Mouse (Mus musculus): ENCODE data around the gene Cd99l2. TPM values are rescaled to one million over a fixed set of nuclear protein-coding genes. Genes with fewer than 3 reads are reported as not detected.

The Cd99l2 gene
- polyA plus RNA-seq, 1 experiment = 23.8 TPM

- Histone ChIP-seq H3K27ac (ENCODE audit: insufficient read depth, low read depth, low read length) (no peak overlapping the region), H3K4me3 (ENCODE audit: insufficient read depth, low read length) (no peak overlapping the region), H3K4me1 (ENCODE audit: control insufficient read depth, insufficient read depth, low read length) (peaks cover 6% of the 10 kb centered on the region; the same call in 1 of the 2 replicates)
- TF ChIP-seq CTCF (IDR thresholded peaks at IDR 0.05; ENCODE audit: low read depth, low read length) (no peak), POLR2A (IDR thresholded peaks at IDR 0.05; ENCODE audit: borderline replicate concordance, low read depth, low read length) (no peak)
Measured at GRCm38 (mm10) chrX:71396326-71396725, 96.3 kb downstream of the Cd99l2 start.

GRCm38 (mm10) chrX:71381571-71381970 is 111.1 kb downstream of the Cd99l2 start:
- H3K4me1 ChIP-seq (ENCODE audit: control insufficient read depth, insufficient read depth, low read length) = no peaks in the 10 kb centered on the region
- H3K4me3 ChIP-seq (ENCODE audit: insufficient read depth, low read length) = no peak overlapping the region
- TF ChIP-seq POLR2A (IDR thresholded peaks at IDR 0.05; ENCODE audit: borderline replicate concordance, low read depth, low read length) (no peak), CTCF (IDR thresholded peaks at IDR 0.05; ENCODE audit: low read depth, low read length) (no peak)
- H3K27ac ChIP-seq (ENCODE audit: insufficient read depth, low read depth, low read length) = no peak overlapping the region

DNA sequence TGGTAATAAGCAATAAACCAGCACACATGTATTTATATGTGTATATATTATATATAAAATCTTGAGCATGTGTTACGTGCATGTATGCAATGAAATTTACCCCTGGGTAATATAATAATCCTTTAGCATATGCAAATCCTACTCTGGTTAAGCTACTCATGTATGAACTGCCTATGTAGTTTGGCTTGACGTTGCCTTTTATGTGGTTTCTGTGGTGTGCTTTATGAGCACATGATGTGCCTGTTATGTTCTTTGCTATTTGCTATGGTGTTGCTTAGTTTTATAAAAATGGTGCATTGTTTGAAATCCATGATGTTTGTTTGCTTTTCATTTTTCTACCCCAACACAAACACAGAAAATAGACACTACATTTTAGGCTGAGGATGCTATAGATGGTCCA is 114.2 kb downstream of the Cd99l2 start:
- no peak for TF ChIP-seq CTCF (IDR thresholded peaks at IDR 0.05; ENCODE audit: low read depth, low read length)
- TF ChIP-seq POLR2A (IDR thresholded peaks at IDR 0.05; ENCODE audit: borderline replicate concordance, low read depth, low read length) = no peak
- Histone ChIP-seq H3K27ac (ENCODE audit: insufficient read depth, low read depth, low read length) (no peak overlapping the region), H3K4me3 (ENCODE audit: insufficient read depth, low read length) (no peak overlapping the region)

DNA sequence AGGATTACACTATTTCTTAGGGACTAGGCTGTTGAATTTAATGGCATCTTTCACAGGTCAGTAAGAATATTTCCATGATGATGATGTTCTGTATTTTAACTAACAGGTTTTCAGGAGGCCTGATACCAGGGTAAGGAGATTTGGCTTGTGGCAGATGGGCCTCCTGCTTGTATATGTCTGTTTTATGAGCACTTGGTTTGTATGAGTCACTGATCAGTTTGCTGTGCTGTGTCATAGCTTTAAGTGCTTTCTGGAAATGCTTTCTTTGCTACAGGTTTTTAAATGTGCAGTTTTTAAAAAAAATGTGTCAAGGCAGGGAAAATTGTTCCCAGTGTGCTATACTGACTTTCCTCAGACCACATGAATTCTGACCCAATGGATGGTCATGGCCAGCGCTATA is 115.9 kb downstream of the Cd99l2 start:
- no peak overlapping the region for H3K27ac ChIP-seq (ENCODE audit: insufficient read depth, low read depth, low read length)
- 0 out of 2 replicates have a peak, but pooled peaks cover 3% of the 10 kb centered on the region for H3K4me1 ChIP-seq (ENCODE audit: control insufficient read depth, insufficient read depth, low read length)
- H3K4me3 ChIP-seq (ENCODE audit: insufficient read depth, low read length) = no peak overlapping the region
- TF ChIP-seq POLR2A (IDR thresholded peaks at IDR 0.05; ENCODE audit: borderline replicate concordance, low read depth, low read length) (no peak), CTCF (IDR thresholded peaks at IDR 0.05; ENCODE audit: low read depth, low read length) (no peak)

More for the DNA sequence above, 114.2 kb downstream of the Cd99l2 start:
- 0 out of 2 replicates have a peak, but pooled peaks cover 3% of the 10 kb centered on the region for H3K4me1 ChIP-seq (ENCODE audit: control insufficient read depth, insufficient read depth, low read length)

Other genes with a start within 250 kb of the Cd99l2 start
- 14.6 and 23.0 TPM in 2 replicates for gene Mtmr1, start 128.1 kb downstream of the Cd99l2 start, polyA plus RNA-seq (2012; ENCODE audit: insufficient read depth, insufficient read length, missing spikeins)
- gene Hmgb3, start 63.1 kb upstream of the Cd99l2 start, polyA plus RNA-seq (2012; ENCODE audit: insufficient read depth, insufficient read length, missing spikeins) = 17.5 and 19.5 TPM in 2 replicates
- not detected in 2 replicates for gene Gpr50, start 170.8 kb upstream of the Cd99l2 start, polyA plus RNA-seq (2012; ENCODE audit: insufficient read depth, insufficient read length, missing spikeins)